Mouse (Mus musculus): ENCODE measurements around the gene Rabgef1. TPM values are rescaled to one million over a fixed set of nuclear protein-coding genes. Genes with fewer than 3 reads are reported as not detected.

Gene Rabgef1
- polyA plus RNA-seq, 1 experiment, result 21.0 TPM

DNA sequence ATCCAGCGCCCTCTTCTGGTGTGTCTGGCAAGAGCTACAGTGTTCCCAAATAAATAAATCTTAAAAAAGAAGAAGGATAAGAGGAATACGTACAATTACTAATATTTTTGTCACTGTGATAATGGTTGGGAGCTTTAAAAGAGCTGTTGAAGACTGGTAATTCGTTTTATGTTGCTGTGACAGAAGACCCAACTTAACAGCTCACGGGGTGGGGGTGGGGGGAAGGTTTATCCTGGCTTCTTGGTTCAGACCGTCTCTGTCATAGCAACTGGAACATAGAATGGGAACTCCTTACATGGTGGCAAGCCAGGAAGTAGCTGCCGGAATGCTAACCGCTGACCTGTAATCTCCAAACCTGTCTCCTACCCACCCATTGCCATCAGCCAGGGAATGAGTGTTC is 45.2 kb downstream of the Rabgef1 start, which contains the start of gene Tmem248:
Gene Tmem248, plus strand, starts transcription at position 301 of the 400 bp plus-strand sequence.
- peaks cover 9% of the 10 kb centered on the region; the same call in 1 of the 2 replicates for H3K36me3 ChIP-seq (ENCODE audit: control insufficient read depth, insufficient read depth, low read length)
- H3K27me3 ChIP-seq (ENCODE audit: control insufficient read depth, insufficient read depth, low read length), result no peaks in the 10 kb centered on the region
- no peaks in the 10 kb centered on the region; the same call in 1 of the 2 replicates for H3K4me1 ChIP-seq (replicated peaks; ENCODE audit: control insufficient read depth, insufficient read depth, low read length)
- H3K27ac ChIP-seq (ENCODE audit: control insufficient read depth, insufficient read depth, low read length), result no peak within 1 kb of the TSS
- DNase-seq, result no peak
- TF ChIP-seq POLR2A (IDR thresholded peaks at IDR 0.05; ENCODE audit: control insufficient read depth, extremely low read depth, insufficient read depth, low read length, poor library complexity) (no peak), CTCF (IDR thresholded peaks at IDR 0.05; ENCODE audit: borderline replicate concordance, control insufficient read depth, extremely low read depth, insufficient read depth, low read length, poor library complexity) (no peak)
- H3K4me3 ChIP-seq (ENCODE audit: control insufficient read depth, insufficient read depth, low read length), result no peak within 1 kb of the TSS
- WGBS, result 89% methylated on average over 7 of the region's 7 CpGs

DNA sequence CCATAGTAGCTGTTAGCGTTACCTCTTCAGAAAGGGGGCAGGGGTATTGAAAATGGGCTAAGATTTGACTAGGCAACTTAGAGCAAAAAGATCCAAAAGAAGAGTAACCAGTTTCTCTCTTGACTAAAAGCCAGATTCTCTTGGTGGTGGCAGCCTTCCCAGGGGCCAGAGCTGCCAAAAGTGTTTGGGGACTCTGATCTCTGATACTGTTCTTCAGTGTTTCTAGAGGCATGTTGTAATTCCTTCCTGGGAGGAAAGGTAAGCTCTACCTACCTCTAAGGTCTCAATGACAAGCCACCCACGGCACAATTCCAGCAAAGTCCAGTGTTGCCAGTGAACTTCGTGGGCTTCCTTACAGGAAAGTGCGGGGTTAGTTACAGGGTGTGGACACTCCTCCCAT is 45.8 kb downstream of the Rabgef1 start:
- peaks cover 4% of the 10 kb centered on the region; the same call in 1 of the 2 replicates for H3K36me3 ChIP-seq (ENCODE audit: control insufficient read depth, insufficient read depth, low read length)
- H3K27ac ChIP-seq (ENCODE audit: control insufficient read depth, insufficient read depth, low read length), result no peak overlapping the region
- no peak overlapping the region for H3K4me3 ChIP-seq (ENCODE audit: control insufficient read depth, insufficient read depth, low read length)
- no peaks in the 10 kb centered on the region for H3K27me3 ChIP-seq (ENCODE audit: control insufficient read depth, insufficient read depth, low read length)
- WGBS, result 90% methylated on average over 4 of the region's 4 CpGs
- TF ChIP-seq POLR2A (IDR thresholded peaks at IDR 0.05; ENCODE audit: control insufficient read depth, extremely low read depth, insufficient read depth, low read length, poor library complexity) (no peak), CTCF (IDR thresholded peaks at IDR 0.05; ENCODE audit: borderline replicate concordance, control insufficient read depth, extremely low read depth, insufficient read depth, low read length, poor library complexity) (no peak)
- DNase-seq, result no peak
- no peaks in the 10 kb centered on the region; the same call in 1 of the 2 replicates for H3K4me1 ChIP-seq (replicated peaks; ENCODE audit: control insufficient read depth, insufficient read depth, low read length)

DNA sequence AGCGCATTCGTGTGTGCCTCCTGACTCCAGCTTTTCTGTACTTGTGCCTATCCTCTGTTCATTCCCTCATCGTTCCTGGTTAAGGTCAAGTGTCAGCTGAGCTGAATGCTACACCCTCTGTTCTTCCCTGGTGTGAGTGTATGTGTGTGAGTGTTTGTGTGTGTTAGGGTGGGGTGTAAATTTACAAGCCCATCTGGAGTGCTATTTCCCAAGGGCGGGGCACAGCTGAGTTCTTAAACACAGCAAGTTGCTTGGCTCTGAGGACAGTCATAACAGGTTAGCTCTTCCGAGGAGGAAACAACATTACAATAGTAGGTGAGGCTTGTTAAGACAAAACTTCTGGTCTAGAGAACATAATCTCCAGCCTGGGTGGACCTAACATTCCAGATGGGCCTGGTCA is 46.7 kb downstream of the Rabgef1 start:
- DNase-seq, result no peak
- Histone ChIP-seq H3K27me3 (ENCODE audit: control insufficient read depth, insufficient read depth, low read length) (no peaks in the 10 kb centered on the region), H3K4me1 (replicated peaks; ENCODE audit: control insufficient read depth, insufficient read depth, low read length) (peaks cover 7% of the 10 kb centered on the region), H3K36me3 (ENCODE audit: control insufficient read depth, insufficient read depth, low read length) (no peaks in the 10 kb centered on the region), H3K4me3 (ENCODE audit: control insufficient read depth, insufficient read depth, low read length) (no peak overlapping the region), H3K27ac (ENCODE audit: control insufficient read depth, insufficient read depth, low read length) (no peak overlapping the region)
- TF ChIP-seq CTCF (IDR thresholded peaks at IDR 0.05; ENCODE audit: borderline replicate concordance, control insufficient read depth, extremely low read depth, insufficient read depth, low read length, poor library complexity) (no peak), POLR2A (IDR thresholded peaks at IDR 0.05; ENCODE audit: control insufficient read depth, extremely low read depth, insufficient read depth, low read length, poor library complexity) (no peak)
- 96% methylated on average over 5 of the region's 5 CpGs for WGBS

DNA sequence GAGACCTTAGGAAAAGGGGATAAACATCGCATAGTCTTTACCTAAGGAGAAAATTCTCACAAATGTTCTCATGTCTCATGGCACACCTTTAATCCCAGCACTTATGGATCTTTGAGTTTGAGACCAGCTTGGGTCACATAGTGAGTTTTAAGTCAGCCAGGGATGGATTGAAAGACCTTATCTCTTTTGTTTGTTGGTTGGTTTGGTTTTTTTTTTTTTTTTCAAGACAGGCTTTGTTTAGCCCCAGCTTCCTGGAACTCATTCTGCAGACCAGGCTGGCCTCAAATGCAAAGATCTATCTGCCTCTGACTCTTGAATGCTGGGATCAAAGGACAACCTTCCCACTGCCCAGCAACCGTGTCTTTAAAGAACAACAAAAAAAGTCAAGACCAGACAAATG is 49.7 kb downstream of the Rabgef1 start:
- TF ChIP-seq POLR2A (IDR thresholded peaks at IDR 0.05; ENCODE audit: control insufficient read depth, extremely low read depth, insufficient read depth, low read length, poor library complexity) (no peak), CTCF (IDR thresholded peaks at IDR 0.05; ENCODE audit: borderline replicate concordance, control insufficient read depth, extremely low read depth, insufficient read depth, low read length, poor library complexity) (no peak)
- H3K4me1 ChIP-seq (replicated peaks; ENCODE audit: control insufficient read depth, insufficient read depth, low read length), result peaks cover 12% of the 10 kb centered on the region
- no peak for DNase-seq
- no peak overlapping the region for H3K4me3 ChIP-seq (ENCODE audit: control insufficient read depth, insufficient read depth, low read length)
- no peak overlapping the region for H3K27ac ChIP-seq (ENCODE audit: control insufficient read depth, insufficient read depth, low read length)
- H3K27me3 ChIP-seq (ENCODE audit: control insufficient read depth, insufficient read depth, low read length), result no peaks in the 10 kb centered on the region
- 62% methylated on average over 2 of the region's 2 CpGs for WGBS
- no peaks in the 10 kb centered on the region for H3K36me3 ChIP-seq (ENCODE audit: control insufficient read depth, insufficient read depth, low read length)

DNA sequence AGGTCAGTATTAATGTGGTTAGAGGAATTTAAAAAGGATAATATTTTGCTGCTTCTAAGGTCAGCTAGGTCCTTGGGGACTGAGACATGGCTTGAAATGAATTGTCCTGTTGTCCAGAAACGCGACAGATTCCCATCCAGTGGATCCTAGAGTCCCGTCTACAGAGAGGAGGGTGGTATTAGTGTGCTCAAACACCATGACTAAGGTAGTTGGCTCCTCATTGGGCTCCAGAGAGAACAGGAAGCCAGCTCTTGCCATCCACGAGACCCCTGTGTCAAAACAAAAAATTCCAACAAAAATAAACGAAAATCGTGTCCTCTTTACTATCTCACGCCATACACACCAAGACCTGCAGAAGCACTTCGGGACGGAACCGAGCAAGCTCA is 50.2 kb downstream of the Rabgef1 start:
- Histone ChIP-seq H3K27me3 (ENCODE audit: control insufficient read depth, insufficient read depth, low read length) (no peaks in the 10 kb centered on the region), H3K27ac (ENCODE audit: control insufficient read depth, insufficient read depth, low read length) (peak overlapping the region; percentile 41), H3K4me3 (ENCODE audit: control insufficient read depth, insufficient read depth, low read length) (peak overlapping the region; percentile 97), H3K4me1 (replicated peaks; ENCODE audit: control insufficient read depth, insufficient read depth, low read length) (peaks cover 12% of the 10 kb centered on the region), H3K36me3 (ENCODE audit: control insufficient read depth, insufficient read depth, low read length) (no peaks in the 10 kb centered on the region)
- no peak for TF ChIP-seq CTCF (IDR thresholded peaks at IDR 0.05; ENCODE audit: borderline replicate concordance, control insufficient read depth, extremely low read depth, insufficient read depth, low read length, poor library complexity)
- 2% methylated on average over 10 of the region's 10 CpGs for WGBS
- no peak for DNase-seq

DNA sequence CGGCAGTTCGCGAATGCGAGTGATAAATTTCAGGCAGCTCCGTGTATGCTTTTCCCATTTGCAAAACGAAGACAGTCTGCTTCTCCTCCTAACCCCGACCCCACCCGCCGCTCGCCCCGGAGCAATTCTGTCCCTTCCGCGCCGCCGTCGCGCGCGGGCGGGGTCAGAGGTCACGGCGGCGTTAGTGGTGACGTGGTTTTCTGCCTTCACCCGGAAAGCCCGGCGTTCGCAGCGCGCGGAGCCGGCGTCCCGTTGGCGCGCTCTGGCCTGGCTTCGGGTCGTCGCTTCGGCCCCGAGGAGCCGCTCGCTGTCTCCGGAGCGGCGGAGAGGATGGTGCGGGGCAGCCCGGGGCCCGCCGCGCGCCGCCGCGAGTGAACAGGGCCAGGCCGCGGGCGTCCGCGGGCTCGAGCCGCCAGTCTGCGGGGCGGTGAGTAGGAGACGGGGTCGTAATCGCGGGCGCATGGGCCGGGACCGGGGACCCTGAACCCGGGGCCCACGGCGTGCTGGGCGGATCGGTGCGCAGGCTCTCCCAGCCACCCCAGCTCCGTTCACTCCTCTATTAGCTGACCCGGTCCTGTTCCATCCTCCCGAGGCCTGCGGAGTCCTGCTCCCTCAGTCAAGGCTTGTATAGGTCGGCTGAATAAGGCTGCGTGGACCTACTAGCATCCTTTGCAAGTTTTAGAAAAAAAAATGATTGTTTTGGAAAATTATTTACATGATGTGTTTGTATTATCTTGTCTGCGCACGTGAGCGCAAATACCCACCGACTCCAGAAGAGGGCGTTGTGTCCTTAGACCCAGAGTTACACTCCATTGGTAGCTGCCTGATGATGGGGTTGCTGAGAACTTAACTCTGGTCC is 50.8 kb downstream of the Rabgef1 start:
- peaks cover 12% of the 10 kb centered on the region for H3K4me1 ChIP-seq (replicated peaks; ENCODE audit: control insufficient read depth, insufficient read depth, low read length)
- H3K27me3 ChIP-seq (ENCODE audit: control insufficient read depth, insufficient read depth, low read length), result no peaks in the 10 kb centered on the region
- peak overlapping the region; percentile 41 for H3K27ac ChIP-seq (ENCODE audit: control insufficient read depth, insufficient read depth, low read length)
- DNase-seq, result peak; percentile 98
- WGBS, result under 1% methylated on average over 88 of the region's 88 CpGs
- peak overlapping the region; percentile 97 for H3K4me3 ChIP-seq (ENCODE audit: control insufficient read depth, insufficient read depth, low read length)
- TF ChIP-seq CTCF (IDR thresholded peaks at IDR 0.05; ENCODE audit: borderline replicate concordance, control insufficient read depth, extremely low read depth, insufficient read depth, low read length, poor library complexity) (no peak), POLR2A (IDR thresholded peaks at IDR 0.05; ENCODE audit: control insufficient read depth, extremely low read depth, insufficient read depth, low read length, poor library complexity) (peak; percentile 67; the same call in 1 of the 2 replicates)
- no peaks in the 10 kb centered on the region for H3K36me3 ChIP-seq (ENCODE audit: control insufficient read depth, insufficient read depth, low read length)

Data from thymus, adult 2 months (tissue).